Mouse (Mus musculus) hindbrain, embryonic 16.5 days (tissue): ENCODE measurements around the gene Sbsn. TPM values are rescaled to one million over a fixed set of nuclear protein-coding genes. Genes with fewer than 3 reads are reported as not detected.

Source experiments
- ATAC-seq: fragments of 200-750 bp; cut with Nextera tagmentation; 2 replicates; pipeline ENCODE4 v1.8.0; 2017; ENCODE audit warnings: moderate TSS enrichment, moderate library complexity
- H3K27ac ChIP-seq: fragments of 300-500 bp; sonication (generic); 2 replicates; pipeline ENCODE4 v1.5.1; 2014; ENCODE audit warnings: low read depth, mild to moderate bottlenecking, control low read depth, low read length, moderate library complexity
- H3K27me3 ChIP-seq: fragments of 300-500 bp; sonication (generic); replicated peaks from 2 replicates; pipeline ENCODE4 v1.6.1; 2014; ENCODE audit warnings: low read length; ENCODE audit not compliant: control insufficient read depth, insufficient read depth
- H3K36me3 ChIP-seq: fragments of 300-500 bp; sonication (generic); 2 replicates; pipeline ENCODE4 v1.6.1; 2014; ENCODE audit warnings: mild to moderate bottlenecking, low read length, moderate library complexity, mixed read lengths; ENCODE audit not compliant: control insufficient read depth, insufficient read depth
- H3K4me1 ChIP-seq: fragments of 300-500 bp; sonication (generic); 2 replicates; pipeline ENCODE4 v1.6.1; 2014; ENCODE audit warnings: low read depth, low read length; ENCODE audit not compliant: control insufficient read depth, insufficient read depth
- H3K4me2 ChIP-seq: fragments of 300-500 bp; sonication (generic); 2 replicates; pipeline ENCODE4 v1.6.1; 2014; ENCODE audit warnings: mild to moderate bottlenecking, low read length, control low read depth, moderate library complexity
- H3K4me3 ChIP-seq: fragments of 300-500 bp; sonication (generic); 2 replicates; pipeline ENCODE4 v1.5.1; 2014; ENCODE audit warnings: mild to moderate bottlenecking, low read length, control low read depth, moderate library complexity
- H3K9ac ChIP-seq: fragments of 300-500 bp; sonication (generic); 2 replicates; pipeline ENCODE4 v1.6.1; 2014; ENCODE audit warnings: low read depth, mild to moderate bottlenecking, control low read depth, low read length, moderate library complexity
- H3K9me3 ChIP-seq: fragments of 300-500 bp; sonication (generic); 2 replicates; pipeline ENCODE4 v1.6.1; 2014; ENCODE audit warnings: mild to moderate bottlenecking, low read length, moderate library complexity; ENCODE audit not compliant: control insufficient read depth
- WGBS: fragments of 180-500 bp; shearing (Covaris S2); extraction: QIAGEN DNeasy Blood & Tissue Kit; methylation state at CpG from one replicate; pipeline ENCODE4 v1.1.7; 2014; 5-methylcytosine and 5-hydroxymethylcytosine counted together
- polyA plus RNA-seq: library from polyadenylated mRNA; unstranded; fragments of >200 nt; fragmentation: Nextera tagmentation; extraction: Ambion mirVana; gene quantifications from 2 replicates; pipeline ENCODE4 v1.2.1, GENCODE M21; 2015

Gene Sbsn
- polyA plus RNA-seq, 1 experiment from 2014 or later: 0.98 TPM

GRCm38 (mm10) chr7:30791921-30792320 is 40.6 kb downstream of the Sbsn start:
- no peak overlapping the region for H3K27ac ChIP-seq
- no peak overlapping the region for H3K9ac ChIP-seq
- ATAC-seq: no peak
- no peaks in the 10 kb centered on the region for H3K4me1 ChIP-seq
- 0 out of 2 replicates have a peak, but pooled peaks cover 2% of the 10 kb centered on the region for H3K27me3 ChIP-seq
- H3K9me3 ChIP-seq: no peaks in the 10 kb centered on the region
- H3K4me3 ChIP-seq: no peak overlapping the region
- WGBS: 23% methylated on average over 9 of the region's 9 CpGs
- no peaks in the 10 kb centered on the region for H3K36me3 ChIP-seq
- no peak overlapping the region for H3K4me2 ChIP-seq

DNA sequence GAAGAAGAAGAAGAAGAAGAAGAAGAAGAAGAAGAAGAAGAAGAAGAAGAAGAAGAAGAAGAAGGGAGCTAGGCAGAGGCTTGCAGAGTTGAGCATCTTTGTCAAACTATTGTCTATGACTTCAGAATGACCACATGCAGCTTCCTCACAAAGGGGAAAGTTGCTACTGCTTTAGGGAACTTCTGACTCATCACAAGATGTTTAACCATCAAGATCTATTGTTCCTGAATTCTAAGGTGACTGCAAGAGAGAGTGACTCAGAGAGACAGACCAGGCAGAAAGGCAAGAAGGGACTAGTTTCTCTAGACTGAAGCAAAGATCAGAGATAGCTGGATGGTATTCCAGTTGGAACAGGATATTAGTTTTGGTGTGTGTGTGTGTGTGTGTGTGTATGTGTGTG is 43.6 kb downstream of the Sbsn start:
- Histone ChIP-seq H3K27ac (no peak overlapping the region), H3K4me1 (no peaks in the 10 kb centered on the region), H3K27me3 (no peaks in the 10 kb centered on the region), H3K36me3 (no peaks in the 10 kb centered on the region), H3K4me3 (no peak overlapping the region), H3K9me3 (peaks cover 2% of the 10 kb centered on the region; the same call in 1 of the 2 replicates), H3K9ac (no peak overlapping the region), H3K4me2 (no peak overlapping the region)
- ATAC-seq: no peak

DNA sequence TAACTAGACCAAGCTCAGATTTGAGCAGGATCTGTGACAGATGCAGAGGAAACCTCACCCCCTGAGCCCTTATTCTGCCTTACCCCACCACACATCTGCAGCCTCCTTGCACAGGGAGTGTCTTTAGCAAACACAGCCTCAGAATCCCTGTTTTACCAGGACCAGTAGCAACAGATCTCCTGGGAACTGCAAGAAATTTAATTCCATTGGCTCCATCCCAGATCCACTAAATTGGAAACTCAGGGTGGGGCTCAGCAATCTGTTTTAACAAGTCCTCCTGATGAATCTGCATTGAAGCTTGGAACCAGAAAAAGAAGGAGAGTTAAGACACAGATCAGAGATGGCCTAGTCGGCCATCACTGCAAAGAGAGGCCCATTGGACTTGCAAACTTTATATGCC is 45.5 kb downstream of the Sbsn start:
- Histone ChIP-seq H3K9ac (no peak overlapping the region), H3K27ac (no peak overlapping the region), H3K4me2 (no peak overlapping the region), H3K9me3 (peaks cover 2% of the 10 kb centered on the region; the same call in 1 of the 2 replicates), H3K4me3 (no peak overlapping the region), H3K36me3 (no peaks in the 10 kb centered on the region), H3K4me1 (no peaks in the 10 kb centered on the region), H3K27me3 (no peaks in the 10 kb centered on the region)
- no peak for ATAC-seq
- WGBS: 67% methylated on average over 1 of the region's 1 CpGs

GRCm38 (mm10) chr7:30800653-30801052 is 49.4 kb downstream of the Sbsn start:
- Histone ChIP-seq H3K9me3 (peaks cover 7% of the 10 kb centered on the region), H3K9ac (no peak overlapping the region), H3K4me2 (no peak overlapping the region), H3K27me3 (no peaks in the 10 kb centered on the region), H3K4me3 (no peak overlapping the region), H3K27ac (no peak overlapping the region), H3K4me1 (no peaks in the 10 kb centered on the region), H3K36me3 (no peaks in the 10 kb centered on the region)
- ATAC-seq: no peak

GRCm38 (mm10) chr7:30803256-30803655 is 52.0 kb downstream of the Sbsn start:
- Histone ChIP-seq H3K9me3 (peaks cover 6% of the 10 kb centered on the region), H3K36me3 (no peaks in the 10 kb centered on the region), H3K9ac (no peak overlapping the region), H3K27me3 (no peaks in the 10 kb centered on the region), H3K4me3 (no peak overlapping the region), H3K27ac (no peak overlapping the region), H3K4me2 (no peak overlapping the region), H3K4me1 (no peaks in the 10 kb centered on the region)
- ATAC-seq: no peak
- WGBS: 90% methylated on average over 3 of the region's 3 CpGs

GRCm38 (mm10) chr7:30804026-30804715 is 52.9 kb downstream of the Sbsn start:
- no peak overlapping the region for H3K9ac ChIP-seq
- H3K4me2 ChIP-seq: no peak overlapping the region
- WGBS: 87% methylated on average over 9 of the region's 9 CpGs
- H3K36me3 ChIP-seq: no peaks in the 10 kb centered on the region
- H3K4me1 ChIP-seq: no peaks in the 10 kb centered on the region
- ATAC-seq: no peak
- no peaks in the 10 kb centered on the region for H3K27me3 ChIP-seq
- H3K27ac ChIP-seq: no peak overlapping the region
- H3K9me3 ChIP-seq: peaks cover 6% of the 10 kb centered on the region
- no peak overlapping the region for H3K4me3 ChIP-seq

Other genes starting within 250 kb of the Sbsn start
- 94.8 and 134 TPM in 2 replicates for gene Arhgap33, start 216.4 kb upstream of the Sbsn start, polyA plus RNA-seq
- 14.2 TPM in 2 replicates for gene Hspb6, start 199.3 kb upstream of the Sbsn start, polyA plus RNA-seq
- gene Proser3, start 199.2 kb upstream of the Sbsn start, polyA plus RNA-seq: 6.8 and 7.5 TPM in 2 replicates
- gene Lin37, start 191.6 kb upstream of the Sbsn start, polyA plus RNA-seq: 51.0 and 58.7 TPM in 2 replicates
- gene U2af1l4, start 188.2 kb upstream of the Sbsn start, polyA plus RNA-seq: 86.8 and 96.9 TPM in 2 replicates
- 13.7 and 17.4 TPM in 2 replicates for gene Gm49396, start 188.1 kb upstream of the Sbsn start, polyA plus RNA-seq
- 121 and 132 TPM in 2 replicates for gene Psenen, start 187.8 kb upstream of the Sbsn start, polyA plus RNA-seq
- 4.0 and 6.8 TPM in 2 replicates for gene Igflr1, start 186.0 kb upstream of the Sbsn start, polyA plus RNA-seq
- 8.1 and 9.3 TPM in 2 replicates for gene Kmt2b, start 162.7 kb upstream of the Sbsn start, polyA plus RNA-seq
- 0.11 and 0.21 TPM in 2 replicates for gene Zbtb32, start 152.6 kb upstream of the Sbsn start, polyA plus RNA-seq
- 0.70 and 0.72 TPM in 2 replicates for gene Upk1a, start 138.6 kb upstream of the Sbsn start, polyA plus RNA-seq
- gene Cox6b1, start 125.3 kb upstream of the Sbsn start, polyA plus RNA-seq: 1,112 and 1,310 TPM in 2 replicates
- gene Etv2, start 115.6 kb upstream of the Sbsn start, polyA plus RNA-seq: not detected in 2 replicates
- 125 and 128 TPM in 2 replicates for gene Rbm42, start 101.2 kb upstream of the Sbsn start, polyA plus RNA-seq
- 25.7 and 28.8 TPM in 2 replicates for gene Haus5, start 86.5 kb upstream of the Sbsn start, polyA plus RNA-seq
- not detected in 2 replicates for gene Pmis2, start 79.9 kb upstream of the Sbsn start, polyA plus RNA-seq
- gene 2200002J24Rik, start 52.5 kb upstream of the Sbsn start, polyA plus RNA-seq: not detected in 2 replicates
- gene Atp4a, start 39.3 kb upstream of the Sbsn start, polyA plus RNA-seq: 3.0 and 3.7 TPM in 2 replicates
- 278 and 301 TPM in 2 replicates for gene Tmem147, start 21.9 kb upstream of the Sbsn start, polyA plus RNA-seq
- 0.82 and 1.1 TPM in 2 replicates for gene Gapdhs, start 7.8 kb upstream of the Sbsn start, polyA plus RNA-seq
- 1.8 and 2.2 TPM in 2 replicates for gene Dmkn, start 12.3 kb downstream of the Sbsn start, polyA plus RNA-seq
- 0.38 TPM in 1 of 2 replicates, not detected in the other for gene Krtdap, start 36.4 kb downstream of the Sbsn start, polyA plus RNA-seq
- gene Ffar2, start 72.3 kb downstream of the Sbsn start, polyA plus RNA-seq: 0.10 and 0.25 TPM in 2 replicates
- gene Ffar3, start 104.7 kb downstream of the Sbsn start, polyA plus RNA-seq: 0.09 and 0.21 TPM in 2 replicates
- 0.06 TPM in 1 of 2 replicates, not detected in the other for gene Ffar1, start 110.1 kb downstream of the Sbsn start, polyA plus RNA-seq
- gene Cd22, start 128.9 kb downstream of the Sbsn start, polyA plus RNA-seq: 0.26 TPM in 1 of 2 replicates, not detected in the other
- gene Mag, start 163.4 kb downstream of the Sbsn start, polyA plus RNA-seq: 5.3 and 5.8 TPM in 2 replicates
- gene Hamp2, start 173.2 kb downstream of the Sbsn start, polyA plus RNA-seq: 0.44 TPM in 1 of 2 replicates, not detected in the other
- not detected in 2 replicates for gene Hamp, start 192.6 kb downstream of the Sbsn start, polyA plus RNA-seq
- gene Usf2, start 205.3 kb downstream of the Sbsn start, polyA plus RNA-seq: 25.7 and 27.3 TPM in 2 replicates
- gene Lsr, start 222.0 kb downstream of the Sbsn start, polyA plus RNA-seq: 24.1 and 27.8 TPM in 2 replicates
- gene Fam187b, start 222.3 kb downstream of the Sbsn start, polyA plus RNA-seq: 0.63 and 0.82 TPM in 2 replicates